Mouse (Mus musculus) retina, postnatal 7 days (tissue): ENCODE measurements at regions not wholly inside any gene's neighbourhood (a gene's known extent, or its start where the extent isn't known, plus 50 kb on each side); places are given as distances from the start of the nearest gene placed in this dataset.
A peak's percentile ranks its signal among the peaks of the same experiment; 100 is the strongest.

Experiments used
- DNase-seq: peaks from one replicate; pipeline ENCODE4 v3.0.0-alpha.2; 2012; ENCODE audit warnings: low read depth, low spot score

- peak; percentile 20 for DNase-seq
Measured at GRCm38 (mm10) chrX:21293666-21294065, 118.2 kb upstream of the Gm21876 start.

- no peak for DNase-seq
Measured at GRCm38 (mm10) chrX:21295460-21295859, 120.0 kb upstream of the Gm21876 start.

GRCm38 (mm10) chrX:21297349-21297748 is 121.9 kb upstream of the Gm21876 start:
- no peak for DNase-seq

GRCm38 (mm10) chrX:21334499-21335032 is 149.8 kb upstream of the Agtr2 start:
- DNase-seq: peak; percentile 9

- no peak for DNase-seq
Measured at GRCm38 (mm10) chrX:21344397-21344796, 139.9 kb upstream of the Agtr2 start.

GRCm38 (mm10) chrX:21350503-21350902 is 133.8 kb upstream of the Agtr2 start:
- no peak for DNase-seq

GRCm38 (mm10) chrX:21352350-21352749 is 132.0 kb upstream of the Agtr2 start:
- DNase-seq: no peak

- no peak for DNase-seq
Measured at GRCm38 (mm10) chrX:21360771-21361667, 123.3 kb upstream of the Agtr2 start.

GRCm38 (mm10) chrX:21385221-21385620 is 99.1 kb upstream of the Agtr2 start:
- no peak for DNase-seq

- no peak for DNase-seq
Measured at GRCm38 (mm10) chrX:21389992-21390391, 94.4 kb upstream of the Agtr2 start.

- DNase-seq: no peak
Measured at GRCm38 (mm10) chrX:21393212-21393611, 91.1 kb upstream of the Agtr2 start.

- DNase-seq: no peak
Measured at GRCm38 (mm10) chrX:21424797-21425196, 59.5 kb upstream of the Agtr2 start.

GRCm38 (mm10) chrX:21428081-21428480 is 56.3 kb upstream of the Agtr2 start:
- DNase-seq: no peak

GRCm38 (mm10) chrX:21433501-21433900 is 50.8 kb upstream of the Agtr2 start:
- no peak for DNase-seq
